Mouse (Mus musculus): ENCODE measurements around the gene Sertad3. TPM values are rescaled to one million over a fixed set of nuclear protein-coding genes. Genes with fewer than 3 reads are reported as not detected.

The Sertad3 gene
- total and polyA plus RNA-seq, 2 experiments from 2014 or later = 5.0 to 8.4 TPM

DNA sequence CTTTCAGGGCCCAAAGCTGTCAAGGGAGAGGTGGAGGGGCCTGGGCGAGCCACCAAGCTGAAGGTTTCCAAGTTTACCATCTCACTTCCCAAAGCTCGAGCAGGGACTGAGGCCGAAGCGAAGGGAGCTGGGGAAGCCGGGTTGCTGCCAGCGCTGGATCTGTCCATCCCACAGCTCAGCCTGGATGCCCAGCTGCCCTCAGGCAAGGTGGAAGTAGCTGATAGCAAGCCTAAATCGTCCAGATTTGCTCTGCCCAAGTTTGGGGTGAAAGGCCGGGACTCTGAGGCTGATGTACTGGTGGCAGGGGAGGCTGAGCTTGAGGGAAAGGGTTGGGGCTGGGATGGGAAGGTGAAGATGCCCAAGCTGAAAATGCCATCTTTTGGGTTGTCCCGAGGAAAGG lies 44.7 kb downstream of the Sertad3 start:
- WGBS = 85% methylated on average over 9 of the region's 9 CpGs
- DNase-seq (ENCODE audit: low spot score) = no peak
- no peak for ATAC-seq

DNA sequence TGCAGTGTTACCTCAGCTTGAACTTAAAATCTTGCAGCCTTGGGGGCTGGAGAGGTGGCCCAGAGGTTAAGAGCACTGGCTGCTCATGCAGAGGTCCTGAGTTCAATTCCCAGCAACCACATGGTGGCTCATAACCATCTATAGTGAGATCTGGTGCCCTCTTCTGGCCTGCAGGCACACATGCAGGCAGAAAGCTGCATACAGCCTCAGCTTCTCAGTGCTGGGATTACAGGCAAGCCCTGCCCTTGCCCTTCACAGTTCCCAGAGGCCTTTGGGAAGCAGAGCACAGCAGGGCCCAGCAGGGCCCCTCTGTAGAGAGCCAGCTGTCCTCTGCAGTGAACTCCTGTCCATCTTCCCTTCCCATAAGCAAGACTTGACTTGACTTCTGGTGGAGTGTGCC lies 46.5 kb downstream of the Sertad3 start:
- H3K4me1 ChIP-seq (ENCODE audit: insufficient read depth, low read length) = no peaks in the 10 kb centered on the region
- no peaks in the 10 kb centered on the region for H3K27me3 ChIP-seq (ENCODE audit: insufficient read depth, low read length)
- H3K4me3 ChIP-seq (ENCODE audit: low read length) = no peak overlapping the region
- H3K9ac ChIP-seq (replicated peaks; ENCODE audit: low read length) = no peak overlapping the region
- DNase-seq (ENCODE audit: low spot score) = no peak
- no peak for ATAC-seq
- H3K36me3 ChIP-seq (ENCODE audit: insufficient read depth, low read length) = no peaks in the 10 kb centered on the region
- TF ChIP-seq CTCF (IDR thresholded peaks at IDR 0.05; ENCODE audit: low read depth) = peak; percentile 2; the same call in 1 of the 2 replicates
- no peaks in the 10 kb centered on the region for H3K9me3 ChIP-seq (ENCODE audit: low read length)
- no peak overlapping the region for H3K4me2 ChIP-seq (ENCODE audit: low read depth, low read length)
- H3K27ac ChIP-seq = no peak overlapping the region

More for the DNA sequence above, 44.7 kb downstream of the Sertad3 start:
- Histone ChIP-seq H3K27me3 (ENCODE audit: insufficient read depth, low read length) (no peaks in the 10 kb centered on the region), H3K4me1 (ENCODE audit: insufficient read depth, low read length) (no peaks in the 10 kb centered on the region), H3K27ac (no peak overlapping the region), H3K9ac (replicated peaks; ENCODE audit: low read length) (no peak overlapping the region), H3K4me3 (ENCODE audit: low read length) (no peak overlapping the region), H3K4me2 (ENCODE audit: low read depth, low read length) (no peak overlapping the region), H3K9me3 (ENCODE audit: low read length) (no peaks in the 10 kb centered on the region), H3K36me3 (ENCODE audit: insufficient read depth, low read length) (no peaks in the 10 kb centered on the region)
- no peak for TF ChIP-seq CTCF (IDR thresholded peaks at IDR 0.05; ENCODE audit: low read depth)

- Histone ChIP-seq H3K9me3 (ENCODE audit: low read length) (no peaks in the 10 kb centered on the region), H3K36me3 (ENCODE audit: insufficient read depth, low read length) (no peaks in the 10 kb centered on the region), H3K4me3 (ENCODE audit: low read length) (no peak overlapping the region), H3K4me1 (ENCODE audit: insufficient read depth, low read length) (no peaks in the 10 kb centered on the region), H3K9ac (replicated peaks; ENCODE audit: low read length) (no peak overlapping the region), H3K27ac (no peak overlapping the region), H3K27me3 (ENCODE audit: insufficient read depth, low read length) (no peaks in the 10 kb centered on the region), H3K4me2 (ENCODE audit: low read depth, low read length) (no peak overlapping the region)
- 83% methylated on average over 1 of the region's 1 CpGs for WGBS
- no peak for TF ChIP-seq CTCF (IDR thresholded peaks at IDR 0.05; ENCODE audit: low read depth)
- ATAC-seq (no peak), DNase-seq (ENCODE audit: low spot score) (no peak)
These were observed 47.0 kb downstream of the Sertad3 start for GRCm38 (mm10) chr7:27520599-27520998.

GRCm38 (mm10) chr7:27522967-27523366 lies 49.4 kb downstream of the Sertad3 start, which contains the start of gene Hipk4:
Hipk4 (plus strand) TSS chr7:27523267.
- TF ChIP-seq CTCF (IDR thresholded peaks at IDR 0.05; ENCODE audit: low read depth) = no peak
- H3K9ac ChIP-seq (replicated peaks; ENCODE audit: low read length) = no peak within 1 kb of the TSS
- DNase-seq (ENCODE audit: low spot score) = no peak
- H3K27ac ChIP-seq = no peak within 1 kb of the TSS
- ATAC-seq = no peak
- H3K9me3 ChIP-seq (ENCODE audit: low read length) = no peaks in the 10 kb centered on the region
- H3K4me2 ChIP-seq (ENCODE audit: low read depth, low read length) = no peak within 1 kb of the TSS
- WGBS = 60% methylated on average over 5 of the region's 5 CpGs
- no peaks in the 10 kb centered on the region for H3K4me1 ChIP-seq (ENCODE audit: insufficient read depth, low read length)
- H3K36me3 ChIP-seq (ENCODE audit: insufficient read depth, low read length) = no peaks in the 10 kb centered on the region
- H3K27me3 ChIP-seq (ENCODE audit: insufficient read depth, low read length) = no peaks in the 10 kb centered on the region
- no peak within 1 kb of the TSS for H3K4me3 ChIP-seq (ENCODE audit: low read length)

DNA sequence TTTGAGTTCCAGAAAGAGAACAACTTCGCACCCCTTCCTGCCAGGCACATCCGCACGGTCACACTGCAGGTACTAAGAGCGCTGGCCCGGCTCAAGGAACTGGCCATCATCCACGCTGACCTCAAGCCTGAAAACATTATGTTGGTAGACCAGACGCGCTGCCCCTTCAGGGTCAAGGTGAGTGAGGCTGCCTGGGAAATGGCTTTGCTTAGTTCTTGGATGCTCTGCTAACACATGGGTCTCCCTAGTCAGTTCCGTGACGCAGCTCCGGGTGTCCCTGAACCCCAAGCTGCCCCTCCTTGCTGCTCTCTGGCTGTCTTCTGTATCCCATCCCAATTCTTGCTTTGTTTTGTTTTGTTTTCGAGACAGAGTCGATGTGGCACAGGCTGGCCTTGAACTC lies 50.2 kb downstream of the Sertad3 start:
- Histone ChIP-seq H3K27ac (no peak overlapping the region), H3K9me3 (ENCODE audit: low read length) (no peaks in the 10 kb centered on the region), H3K27me3 (ENCODE audit: insufficient read depth, low read length) (no peaks in the 10 kb centered on the region), H3K4me3 (ENCODE audit: low read length) (no peak overlapping the region), H3K9ac (replicated peaks; ENCODE audit: low read length) (no peak overlapping the region), H3K4me1 (ENCODE audit: insufficient read depth, low read length) (no peaks in the 10 kb centered on the region), H3K4me2 (ENCODE audit: low read depth, low read length) (no peak overlapping the region), H3K36me3 (ENCODE audit: insufficient read depth, low read length) (no peaks in the 10 kb centered on the region)
- TF ChIP-seq CTCF (IDR thresholded peaks at IDR 0.05; ENCODE audit: low read depth) = no peak
- WGBS = 94% methylated on average over 13 of the region's 13 CpGs
- DNase-seq (ENCODE audit: low spot score) = no peak
- no peak for ATAC-seq

DNA sequence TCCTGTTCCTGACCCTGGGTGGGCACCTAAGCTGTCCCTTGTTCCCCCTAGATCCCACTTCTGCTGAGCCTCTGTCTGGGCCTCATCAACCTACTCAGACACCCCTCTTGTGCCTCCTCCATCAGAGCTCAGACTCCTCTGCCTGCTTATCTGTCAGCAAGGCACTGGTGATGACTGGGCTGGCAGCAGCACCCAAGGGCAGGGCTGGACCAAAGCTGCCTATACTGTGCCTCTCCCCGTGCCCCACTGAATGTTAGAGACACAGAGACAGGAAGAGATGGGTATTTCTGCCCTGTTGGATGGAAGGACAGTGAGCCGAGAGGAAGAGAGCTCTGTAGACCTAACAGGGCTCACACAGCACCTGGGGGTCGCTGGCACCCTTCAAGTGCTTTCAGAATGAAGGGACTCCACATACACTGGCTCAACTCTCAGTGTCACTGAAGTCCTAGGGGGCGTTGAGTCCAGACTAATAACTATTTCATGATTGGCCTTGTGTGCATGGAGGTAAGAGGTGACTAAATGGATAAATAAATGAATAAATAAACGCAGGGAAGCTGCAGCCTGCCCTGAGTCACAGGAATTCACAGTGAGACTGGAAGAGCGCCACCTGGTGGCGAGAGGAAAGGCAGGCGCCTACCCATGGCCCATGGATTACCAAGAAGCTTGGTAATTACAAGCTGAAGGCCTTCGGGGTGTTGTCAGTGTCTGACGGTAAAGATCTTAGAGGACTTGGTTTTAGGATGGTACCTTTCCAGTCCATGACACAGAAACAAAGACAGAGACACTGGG lies 52.7 kb downstream of the Sertad3 start:
- H3K4me2 ChIP-seq (ENCODE audit: low read depth, low read length) = no peak overlapping the region
- ATAC-seq = peak; percentile 82
- WGBS = 21% methylated on average over 10 of the region's 10 CpGs
- H3K9me3 ChIP-seq (ENCODE audit: low read length) = no peaks in the 10 kb centered on the region
- H3K36me3 ChIP-seq (ENCODE audit: insufficient read depth, low read length) = peaks cover 9% of the 10 kb centered on the region
- no peaks in the 10 kb centered on the region for H3K4me1 ChIP-seq (ENCODE audit: insufficient read depth, low read length)
- H3K4me3 ChIP-seq (ENCODE audit: low read length) = no peak overlapping the region
- peak; percentile 94 for DNase-seq (ENCODE audit: low spot score)
- H3K27ac ChIP-seq = no peak overlapping the region
- no peak overlapping the region for H3K9ac ChIP-seq (replicated peaks; ENCODE audit: low read length)
- peak; percentile 98 for TF ChIP-seq CTCF (IDR thresholded peaks at IDR 0.05; ENCODE audit: low read depth)
- no peaks in the 10 kb centered on the region for H3K27me3 ChIP-seq (ENCODE audit: insufficient read depth, low read length)

Other genes with a start within 250 kb of the Sertad3 start
- gene Itpkc, start 245.1 kb upstream of the Sertad3 start, total RNA-seq (2014; rRNA removed) = 14.3 and 18.8 TPM in 2 replicates
- gene Itpkc, start 245.1 kb upstream of the Sertad3 start, polyA plus RNA-seq (2015; fragmentation: Nextera tagmentation; extraction: Ambion mirVana) = 3.3 and 4.0 TPM in 2 replicates
- 26.5 and 27.6 TPM in 2 replicates for gene Coq8b, start 240.7 kb upstream of the Sertad3 start, total RNA-seq (2014; rRNA removed)
- gene Coq8b, start 240.7 kb upstream of the Sertad3 start, polyA plus RNA-seq (2015; fragmentation: Nextera tagmentation; extraction: Ambion mirVana) = 16.7 and 20.4 TPM in 2 replicates
- 140 and 161 TPM in 2 replicates for gene Numbl, start 215.3 kb upstream of the Sertad3 start, total RNA-seq (2014; rRNA removed)
- gene Numbl, start 215.3 kb upstream of the Sertad3 start, polyA plus RNA-seq (2015; fragmentation: Nextera tagmentation; extraction: Ambion mirVana) = 55.9 and 59.5 TPM in 2 replicates
- 34.8 and 41.2 TPM in 2 replicates for gene Ltbp4, start 136.1 kb upstream of the Sertad3 start, total RNA-seq (2014; rRNA removed)
- gene Ltbp4, start 136.1 kb upstream of the Sertad3 start, polyA plus RNA-seq (2015; fragmentation: Nextera tagmentation; extraction: Ambion mirVana) = 10.5 and 10.6 TPM in 2 replicates
- 27.0 and 31.2 TPM in 2 replicates for gene Shkbp1, start 117.7 kb upstream of the Sertad3 start, total RNA-seq (2014; rRNA removed)
- gene Shkbp1, start 117.7 kb upstream of the Sertad3 start, polyA plus RNA-seq (2015; fragmentation: Nextera tagmentation; extraction: Ambion mirVana) = 20.0 and 20.2 TPM in 2 replicates
- gene Gm20479, start 116.3 kb upstream of the Sertad3 start, total RNA-seq (2014; rRNA removed) = not detected in 2 replicates
- not detected in 2 replicates for gene Gm20479, start 116.3 kb upstream of the Sertad3 start, polyA plus RNA-seq (2015; fragmentation: Nextera tagmentation; extraction: Ambion mirVana)
- 24.1 and 24.8 TPM in 2 replicates for gene Sptbn4, start 26.1 kb upstream of the Sertad3 start, total RNA-seq (2014; rRNA removed)
- gene Sptbn4, start 26.1 kb upstream of the Sertad3 start, polyA plus RNA-seq (2015; fragmentation: Nextera tagmentation; extraction: Ambion mirVana) = 2.8 and 3.4 TPM in 2 replicates
- 19.7 and 23.9 TPM in 2 replicates for gene Blvrb, start 25.8 kb upstream of the Sertad3 start, total RNA-seq (2014; rRNA removed)
- 23.0 and 23.4 TPM in 2 replicates for gene Blvrb, start 25.8 kb upstream of the Sertad3 start, polyA plus RNA-seq (2015; fragmentation: Nextera tagmentation; extraction: Ambion mirVana)
- 7.2 and 9.4 TPM in 2 replicates for gene Sertad1, start 13.1 kb downstream of the Sertad3 start, total RNA-seq (2014; rRNA removed)
- 7.7 and 8.8 TPM in 2 replicates for gene Sertad1, start 13.1 kb downstream of the Sertad3 start, polyA plus RNA-seq (2015; fragmentation: Nextera tagmentation; extraction: Ambion mirVana)
- 1.8 and 2.1 TPM in 2 replicates for gene Prx, start 25.6 kb downstream of the Sertad3 start, total RNA-seq (2014; rRNA removed)
- 2.1 and 2.5 TPM in 2 replicates for gene Prx, start 25.6 kb downstream of the Sertad3 start, polyA plus RNA-seq (2015; fragmentation: Nextera tagmentation; extraction: Ambion mirVana)
- 0.73 and 1.8 TPM in 2 replicates for gene Hipk4, start 49.5 kb downstream of the Sertad3 start, total RNA-seq (2014; rRNA removed)
- 1.6 and 1.9 TPM in 2 replicates for gene Hipk4, start 49.5 kb downstream of the Sertad3 start, polyA plus RNA-seq (2015; fragmentation: Nextera tagmentation; extraction: Ambion mirVana)
- 307 and 308 TPM in 2 replicates for gene Pld3, start 79.5 kb downstream of the Sertad3 start, total RNA-seq (2014; rRNA removed)
- 268 and 287 TPM in 2 replicates for gene Pld3, start 79.5 kb downstream of the Sertad3 start, polyA plus RNA-seq (2015; fragmentation: Nextera tagmentation; extraction: Ambion mirVana)
- 8.1 and 8.2 TPM in 2 replicates for gene 2310022A10Rik, start 79.5 kb downstream of the Sertad3 start, total RNA-seq (2014; rRNA removed)
- gene 2310022A10Rik, start 79.5 kb downstream of the Sertad3 start, polyA plus RNA-seq (2015; fragmentation: Nextera tagmentation; extraction: Ambion mirVana) = 25.7 and 26.1 TPM in 2 replicates
- 60.6 and 83.1 TPM in 2 replicates for gene Akt2, start 117.8 kb downstream of the Sertad3 start, total RNA-seq (2014; rRNA removed)
- 62.3 and 64.0 TPM in 2 replicates for gene Akt2, start 117.8 kb downstream of the Sertad3 start, polyA plus RNA-seq (2015; fragmentation: Nextera tagmentation; extraction: Ambion mirVana)
- 104 and 132 TPM in 2 replicates for gene Ttc9b, start 180.1 kb downstream of the Sertad3 start, total RNA-seq (2014; rRNA removed)
- gene Ttc9b, start 180.1 kb downstream of the Sertad3 start, polyA plus RNA-seq (2015; fragmentation: Nextera tagmentation; extraction: Ambion mirVana) = 124 and 127 TPM in 2 replicates
- 141 and 162 TPM in 2 replicates for gene Map3k10, start 200.8 kb downstream of the Sertad3 start, total RNA-seq (2014; rRNA removed)
- gene Map3k10, start 200.8 kb downstream of the Sertad3 start, polyA plus RNA-seq (2015; fragmentation: Nextera tagmentation; extraction: Ambion mirVana) = 21.4 and 22.9 TPM in 2 replicates
- gene Zfp607b, start 215.6 kb downstream of the Sertad3 start, total RNA-seq (2014; rRNA removed) = 3.5 and 5.6 TPM in 2 replicates
- gene Zfp607b, start 215.6 kb downstream of the Sertad3 start, polyA plus RNA-seq (2015; fragmentation: Nextera tagmentation; extraction: Ambion mirVana) = 8.5 and 8.9 TPM in 2 replicates

All from hindbrain, postnatal 0 days (tissue).